Mouse (Mus musculus) heart, embryonic 16.5 days (tissue): ENCODE results near the gene Aff3. TPM values are rescaled to one million over a fixed set of nuclear protein-coding genes. Genes with fewer than 3 reads are reported as not detected.

Experiments
- ATAC-seq: fragments of 200-750 bp; cut with Nextera tagmentation; replicated peaks from 2 replicates; pipeline ENCODE4 v1.8.0; 2017; ENCODE audit warnings: moderate number of reproducible peaks; ENCODE audit not compliant: insufficient read depth, low FRiP score; ENCODE audit errors: extremely low read depth
- H3K27ac ChIP-seq: fragments of 300-500 bp; sonication (generic); 2 replicates; pipeline ENCODE4 v1.5.1; 2014; ENCODE audit warnings: mild to moderate bottlenecking, low read length, control low read depth, moderate library complexity
- H3K27me3 ChIP-seq: fragments of 300-500 bp; sonication (generic); 2 replicates; pipeline ENCODE4 v1.6.1; 2014; ENCODE audit warnings: low read length, mixed read lengths; ENCODE audit not compliant: control insufficient read depth, insufficient read depth
- H3K36me3 ChIP-seq: fragments of 300-500 bp; sonication (generic); 2 replicates; pipeline ENCODE4 v1.6.1; 2014; ENCODE audit not compliant: control insufficient read depth, insufficient read depth
- H3K4me1 ChIP-seq: fragments of 300-500 bp; sonication (generic); 2 replicates; pipeline ENCODE4 v1.6.1; 2014; ENCODE audit warnings: low read length, mixed read lengths; ENCODE audit not compliant: control insufficient read depth, insufficient read depth
- H3K4me2 ChIP-seq: fragments of 300-500 bp; sonication (generic); 2 replicates; pipeline ENCODE4 v1.6.1; 2014; ENCODE audit warnings: low read depth, mild to moderate bottlenecking, control low read depth, low read length
- H3K4me3 ChIP-seq: fragments of 300-500 bp; sonication (generic); 2 replicates; pipeline ENCODE4 v1.5.1; 2014; ENCODE audit warnings: mild to moderate bottlenecking, control low read depth, low read length
- H3K9ac ChIP-seq: fragments of 300-500 bp; sonication (generic); 2 replicates; pipeline ENCODE4 v1.6.1; 2014; ENCODE audit warnings: low read length, control low read depth
- H3K9me3 ChIP-seq: fragments of 300-500 bp; sonication (generic); replicated peaks from 2 replicates; pipeline ENCODE4 v1.6.1; 2016; ENCODE audit warnings: low read length; ENCODE audit not compliant: control insufficient read depth
- WGBS: fragments of 180-500 bp; shearing (Covaris S2); extraction: QIAGEN DNeasy Blood & Tissue Kit; methylation state at CpG from one replicate; pipeline ENCODE4 v1.1.7; 2014; 5-methylcytosine and 5-hydroxymethylcytosine counted together
- polyA plus RNA-seq: library from polyadenylated mRNA; unstranded; fragments of >200 nt; fragmentation: Nextera tagmentation; extraction: Ambion mirVana; gene quantifications from 2 replicates; pipeline ENCODE4 v1.2.1, GENCODE M21; 2015

Gene Aff3
- polyA plus RNA-seq, 1 experiment from 2014 or later: 2.2 TPM

GRCm38 (mm10) chr1:38212386-38212785 lies 452.4 kb downstream of the Aff3 start:
- ATAC-seq: no peak
- no peaks in the 10 kb centered on the region for H3K27me3 ChIP-seq
- 49% methylated on average over 5 of the region's 5 CpGs for WGBS

GRCm38 (mm10) chr1:38202475-38203183 lies 462.1 kb downstream of the Aff3 start:
- no peak overlapping the region for H3K9ac ChIP-seq
- no peaks in the 10 kb centered on the region for H3K9me3 ChIP-seq
- H3K4me1 ChIP-seq: peaks cover 8% of the 10 kb centered on the region
- H3K36me3 ChIP-seq: no peaks in the 10 kb centered on the region
- H3K27ac ChIP-seq: no peak overlapping the region
- no peak overlapping the region for H3K4me3 ChIP-seq
- H3K27me3 ChIP-seq: no peaks in the 10 kb centered on the region
- no peak overlapping the region for H3K4me2 ChIP-seq
- ATAC-seq: no peak
- 76% methylated on average over 10 of the region's 10 CpGs for WGBS

More at GRCm38 (mm10) chr1:38212386-38212785, 452.4 kb downstream of the Aff3 start:
- peaks cover 7% of the 10 kb centered on the region for H3K4me1 ChIP-seq
- H3K4me2 ChIP-seq: no peak overlapping the region
- H3K27ac ChIP-seq: no peak overlapping the region
- H3K4me3 ChIP-seq: no peak overlapping the region
- H3K9ac ChIP-seq: no peak overlapping the region
- H3K36me3 ChIP-seq: no peaks in the 10 kb centered on the region
- H3K9me3 ChIP-seq: no peaks in the 10 kb centered on the region

- no peak overlapping the region for H3K4me2 ChIP-seq
- H3K9me3 ChIP-seq: no peaks in the 10 kb centered on the region
- no peak overlapping the region for H3K4me3 ChIP-seq
- H3K4me1 ChIP-seq: peaks cover 8% of the 10 kb centered on the region
- no peak for ATAC-seq
- no peak overlapping the region for H3K9ac ChIP-seq
- WGBS: 84% methylated on average over 3 of the region's 3 CpGs
- H3K27ac ChIP-seq: no peak overlapping the region
- no peaks in the 10 kb centered on the region for H3K27me3 ChIP-seq
- H3K36me3 ChIP-seq: no peaks in the 10 kb centered on the region
Measured at GRCm38 (mm10) chr1:38201796-38202195, 463.0 kb downstream of the Aff3 start.

- peak overlapping the region; percentile 16; the same call in 1 of the 2 replicates for H3K4me2 ChIP-seq
- 0 out of 2 replicates have a peak overlapping the region, but pooled peaks have one; percentile 26 for H3K9ac ChIP-seq
- peak overlapping the region; percentile 82 for H3K27ac ChIP-seq
- ATAC-seq: peak; percentile 55; the same call in 1 of the 2 replicates
- WGBS: 58% methylated on average over 17 of the region's 17 CpGs
- H3K36me3 ChIP-seq: no peaks in the 10 kb centered on the region
- peaks cover 8% of the 10 kb centered on the region for H3K4me1 ChIP-seq
- no peaks in the 10 kb centered on the region for H3K9me3 ChIP-seq
- H3K27me3 ChIP-seq: no peaks in the 10 kb centered on the region
- no peak overlapping the region for H3K4me3 ChIP-seq
Measured at GRCm38 (mm10) chr1:38199669-38200635, 464.8 kb downstream of the Aff3 start.

GRCm38 (mm10) chr1:38198393-38199029 lies 466.2 kb downstream of the Aff3 start:
- 84% methylated on average over 15 of the region's 15 CpGs for WGBS
- H3K27ac ChIP-seq: no peak overlapping the region
- no peaks in the 10 kb centered on the region for H3K27me3 ChIP-seq
- H3K9ac ChIP-seq: no peak overlapping the region
- H3K4me3 ChIP-seq: no peak overlapping the region
- H3K9me3 ChIP-seq: no peaks in the 10 kb centered on the region
- ATAC-seq: no peak
- H3K36me3 ChIP-seq: no peaks in the 10 kb centered on the region
- no peak overlapping the region for H3K4me2 ChIP-seq
- peaks cover 8% of the 10 kb centered on the region for H3K4me1 ChIP-seq

GRCm38 (mm10) chr1:38197145-38197682 lies 467.5 kb downstream of the Aff3 start:
- Histone ChIP-seq H3K4me2 (no peak overlapping the region), H3K9ac (no peak overlapping the region), H3K27me3 (no peaks in the 10 kb centered on the region), H3K27ac (no peak overlapping the region), H3K9me3 (no peaks in the 10 kb centered on the region), H3K36me3 (no peaks in the 10 kb centered on the region), H3K4me3 (no peak overlapping the region), H3K4me1 (peaks cover 8% of the 10 kb centered on the region)
- 87% methylated on average over 8 of the region's 8 CpGs for WGBS
- no peak for ATAC-seq

- H3K4me2 ChIP-seq: no peak overlapping the region
- ATAC-seq: no peak
Measured at GRCm38 (mm10) chr1:38195721-38196120, 469.0 kb downstream of the Aff3 start.

GRCm38 (mm10) chr1:38186227-38186545 lies 478.6 kb downstream of the Aff3 start:
- no peak for ATAC-seq
- no peaks in the 10 kb centered on the region for H3K9me3 ChIP-seq
- no peaks in the 10 kb centered on the region for H3K36me3 ChIP-seq
- no peak overlapping the region for H3K4me3 ChIP-seq
- no peaks in the 10 kb centered on the region for H3K4me1 ChIP-seq
- no peak overlapping the region for H3K9ac ChIP-seq
- H3K27me3 ChIP-seq: no peaks in the 10 kb centered on the region
- H3K27ac ChIP-seq: no peak overlapping the region
- WGBS: 92% methylated on average over 5 of the region's 5 CpGs
- no peak overlapping the region for H3K4me2 ChIP-seq

More at GRCm38 (mm10) chr1:38195721-38196120, 469.0 kb downstream of the Aff3 start:
- WGBS: 87% methylated on average over 3 of the region's 3 CpGs
- Histone ChIP-seq H3K27me3 (no peaks in the 10 kb centered on the region), H3K27ac (no peak overlapping the region), H3K36me3 (no peaks in the 10 kb centered on the region), H3K4me3 (no peak overlapping the region), H3K9me3 (no peaks in the 10 kb centered on the region), H3K9ac (no peak overlapping the region), H3K4me1 (peaks cover 8% of the 10 kb centered on the region)
